Mouse (Mus musculus) embryonic facial prominence, embryonic 13.5 days (tissue): ENCODE data around the gene Slc43a3. TPM values are rescaled to one million over a fixed set of nuclear protein-coding genes. Genes with fewer than 3 reads are reported as not detected.
"Not testable (repeated sequence)": the region's sequence is repeated elsewhere in the genome, so short reads cannot be mapped to it uniquely, and the experiment has no call there.

Source experiments
- ATAC-seq: fragments of 200-750 bp; cut with Nextera tagmentation; 2 replicates; pipeline ENCODE4 v1.8.0; 2017; ENCODE audit warnings: low read depth; ENCODE audit not compliant: insufficient number of reproducible peaks, insufficient read depth, low FRiP score, low TSS enrichment
- H3K27ac ChIP-seq: fragments of 300-500 bp; sonication (generic); 2 replicates; pipeline ENCODE4 v1.5.1; 2015; ENCODE audit warnings: moderate library complexity, mild to moderate bottlenecking, inconsistent platforms
- H3K27me3 ChIP-seq: fragments of 300-500 bp; sonication (generic); 2 replicates; pipeline ENCODE4 v1.6.1; 2015; ENCODE audit warnings: mild to moderate bottlenecking, inconsistent platforms
- H3K36me3 ChIP-seq: fragments of 300-500 bp; sonication (generic); 2 replicates; pipeline ENCODE4 v1.6.1; 2015; ENCODE audit warnings: mild to moderate bottlenecking, inconsistent platforms
- H3K4me1 ChIP-seq: fragments of 300-500 bp; sonication (generic); 2 replicates; pipeline ENCODE4 v1.6.1; 2015; ENCODE audit warnings: inconsistent platforms
- H3K4me2 ChIP-seq: fragments of 300-500 bp; sonication (generic); 2 replicates; pipeline ENCODE4 v1.6.1; 2015; ENCODE audit warnings: moderate library complexity, mild to moderate bottlenecking, inconsistent platforms
- H3K4me3 ChIP-seq: fragments of 300-500 bp; sonication (generic); 2 replicates; pipeline ENCODE4 v1.5.1; 2015; ENCODE audit warnings: mild to moderate bottlenecking, inconsistent platforms
- H3K9ac ChIP-seq: fragments of 300-500 bp; sonication (generic); 2 replicates; pipeline ENCODE4 v1.6.1; 2015; ENCODE audit warnings: mild to moderate bottlenecking, inconsistent platforms
- H3K9me3 ChIP-seq: fragments of 300-500 bp; sonication (generic); 2 replicates; pipeline ENCODE4 v1.6.1; 2016; ENCODE audit warnings: inconsistent platforms
- WGBS: fragments of 180-500 bp; shearing (Covaris S2); methylation state at CpG from one replicate; pipeline ENCODE4 v1.1.7; 2015; ENCODE audit warnings: mixed read lengths; 5-methylcytosine and 5-hydroxymethylcytosine counted together
- polyA plus RNA-seq: library from polyadenylated mRNA; unstranded; fragments of >200 nt; fragmentation: Nextera tagmentation; extraction: Ambion mirVana; gene quantifications from 2 replicates; pipeline ENCODE4 v1.2.1, GENCODE M21; 2015

Gene Slc43a3
- polyA plus RNA-seq = 32.7 and 33.0 TPM in 2 replicates

DNA sequence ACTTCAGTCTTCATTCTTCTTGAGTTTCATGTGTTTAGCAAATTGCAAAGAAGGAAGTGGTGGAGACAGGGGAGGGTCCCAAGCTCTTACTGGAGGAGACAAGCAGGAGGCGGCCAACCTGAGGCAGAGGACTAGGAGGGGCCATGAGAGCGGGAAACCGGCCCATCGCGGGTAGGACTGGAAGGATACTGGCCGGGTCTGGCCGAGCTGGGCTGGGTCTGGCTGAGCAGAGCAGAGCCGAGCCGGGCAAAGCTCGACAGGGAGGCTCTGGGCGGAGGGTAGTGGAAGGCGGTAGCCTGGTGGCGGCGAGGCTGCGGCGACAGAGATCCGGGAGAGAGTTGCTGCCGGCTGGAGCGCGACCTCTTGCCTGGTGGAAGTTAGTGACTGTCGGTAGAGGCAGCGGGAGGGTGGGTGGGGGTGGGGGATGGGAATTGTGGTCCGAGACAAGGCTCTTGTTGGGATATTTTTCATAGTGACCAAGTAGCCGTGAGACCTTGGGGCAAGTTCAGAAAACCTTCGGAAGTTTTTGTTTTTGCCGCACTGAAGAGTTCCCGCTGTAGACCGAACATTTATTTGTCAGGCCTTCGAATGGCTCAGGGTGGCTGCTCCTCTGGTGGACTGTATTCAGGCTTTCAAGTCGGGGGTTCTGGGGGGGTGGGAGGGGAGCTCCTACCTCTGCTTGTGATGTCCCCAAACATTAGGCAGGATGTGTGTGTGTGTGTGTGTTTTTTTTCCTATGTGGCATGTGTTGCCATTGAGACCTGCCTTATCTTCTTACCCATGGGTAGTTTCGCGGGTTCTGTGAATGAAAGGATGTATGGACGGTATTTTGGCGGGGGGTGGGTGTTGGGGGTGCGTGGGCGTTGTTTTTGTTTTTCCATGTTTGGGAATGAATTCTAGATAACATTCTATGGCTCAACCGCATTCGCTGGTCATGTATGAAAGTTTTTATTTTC, at the start of gene Slc43a3:
Gene Slc43a3, plus strand, starts transcription at position 106 of the 956 bp plus-strand sequence.
- H3K4me3 ChIP-seq = peak within 1 kb of the TSS; percentile 54
- no peaks in the 10 kb centered on the region for H3K27me3 ChIP-seq
- 17% methylated on average over 38 of the region's 38 CpGs for WGBS
- peak within 1 kb of the TSS; percentile 60; the same call in 1 of the 2 replicates for H3K27ac ChIP-seq
- H3K9ac ChIP-seq = peak within 1 kb of the TSS; percentile 77
- ATAC-seq = peak; percentile 88
- peak within 1 kb of the TSS; percentile 65 for H3K4me2 ChIP-seq
- peaks cover 5% of the 10 kb centered on the region; the same call in 1 of the 2 replicates for H3K36me3 ChIP-seq
- H3K4me1 ChIP-seq = peaks cover 23% of the 10 kb centered on the region
- H3K9me3 ChIP-seq = no peaks in the 10 kb centered on the region

DNA sequence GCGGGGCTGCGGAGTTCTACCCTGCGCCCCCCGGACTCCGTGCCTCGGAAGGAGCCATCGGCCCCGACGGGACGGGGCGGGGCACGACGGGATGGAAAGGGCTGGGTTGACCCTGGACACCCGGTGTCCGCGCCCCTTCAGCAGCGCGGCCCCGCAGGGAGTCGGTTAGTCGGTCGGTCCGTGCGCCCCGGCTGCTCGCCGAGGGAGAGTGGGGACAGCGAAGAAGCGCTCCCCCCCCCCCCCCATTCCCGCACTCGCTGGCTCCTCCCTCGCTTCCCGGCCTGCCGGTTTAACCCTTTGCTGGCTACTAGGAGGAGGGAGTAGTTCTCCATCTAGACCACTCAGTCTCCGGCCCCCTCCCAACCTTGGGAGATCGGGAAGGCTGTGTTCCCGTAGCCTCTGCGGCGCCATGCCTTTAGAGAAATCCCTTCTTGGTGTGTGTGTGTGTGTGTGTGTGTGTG, 49.5 kb upstream of the Slc43a3 start:
- H3K36me3 ChIP-seq = no peaks in the 10 kb centered on the region
- H3K9me3 ChIP-seq = no peaks in the 10 kb centered on the region
- peak overlapping the region; percentile 66 for H3K4me3 ChIP-seq
- 0 out of 2 replicates have a peak, but pooled peaks have one; percentile 29 for ATAC-seq
- under 1% methylated on average over 23 of the region's 39 CpGs for WGBS
- H3K27ac ChIP-seq = no peak overlapping the region
- H3K4me2 ChIP-seq = peak overlapping the region; percentile 82
- peak overlapping the region; percentile 65 for H3K9ac ChIP-seq
- H3K4me1 ChIP-seq = peaks cover 50% of the 10 kb centered on the region
- H3K27me3 ChIP-seq = peaks cover 96% of the 10 kb centered on the region

DNA sequence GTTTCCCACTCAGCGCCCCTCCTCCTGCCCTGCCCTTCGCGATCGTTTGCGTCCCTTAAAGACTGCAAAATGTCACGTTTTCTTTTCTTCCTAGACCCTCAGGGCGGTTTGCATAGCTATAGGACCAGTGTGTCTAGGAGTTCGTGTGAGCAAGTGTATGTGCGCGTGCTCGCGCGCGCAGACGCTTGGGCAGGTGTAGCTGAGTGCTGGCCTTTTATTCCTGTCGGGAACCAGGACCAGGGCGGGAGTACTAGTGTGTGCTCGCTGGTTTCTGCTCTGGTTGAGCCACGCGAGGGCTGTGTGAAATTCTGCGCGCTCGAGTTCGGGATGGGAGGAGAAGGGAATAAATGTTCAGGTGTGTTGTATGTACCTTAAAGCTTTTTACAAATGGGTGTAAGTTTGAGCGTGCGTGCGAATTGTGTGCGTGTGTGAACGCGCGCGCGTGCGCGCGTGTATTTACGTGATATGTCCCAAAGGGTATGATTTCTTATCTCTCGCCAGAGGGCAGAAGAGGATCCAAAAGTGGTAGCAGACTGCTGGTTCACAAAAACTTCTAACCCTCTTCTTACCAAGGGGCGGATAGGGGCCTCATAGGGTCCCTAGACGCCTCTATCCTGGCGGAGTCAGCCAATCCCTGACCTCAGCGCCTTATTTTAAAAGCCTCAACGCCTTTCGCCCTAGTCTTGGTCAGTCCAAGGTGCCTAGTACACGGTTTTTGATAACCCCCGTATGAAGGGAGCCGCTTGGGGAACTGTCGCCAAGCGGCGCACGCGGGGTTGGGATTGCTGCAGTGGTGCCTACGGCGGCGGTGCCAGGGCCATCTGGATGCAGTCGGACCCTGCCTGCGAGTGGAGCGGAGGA, 48.7 kb upstream of the Slc43a3 start:
- Histone ChIP-seq H3K9me3 (no peaks in the 10 kb centered on the region), H3K4me3 (peak overlapping the region; percentile 66), H3K4me1 (peaks cover 47% of the 10 kb centered on the region), H3K4me2 (peak overlapping the region; percentile 82), H3K36me3 (no peaks in the 10 kb centered on the region), H3K27me3 (peaks cover 88% of the 10 kb centered on the region), H3K27ac (no peak overlapping the region), H3K9ac (0 out of 2 replicates have a peak overlapping the region, but pooled peaks have one; percentile 12)
- ATAC-seq = 0 out of 2 replicates have a peak, but pooled peaks have one; percentile 12
- under 1% methylated on average over 58 of the region's 58 CpGs for WGBS

DNA sequence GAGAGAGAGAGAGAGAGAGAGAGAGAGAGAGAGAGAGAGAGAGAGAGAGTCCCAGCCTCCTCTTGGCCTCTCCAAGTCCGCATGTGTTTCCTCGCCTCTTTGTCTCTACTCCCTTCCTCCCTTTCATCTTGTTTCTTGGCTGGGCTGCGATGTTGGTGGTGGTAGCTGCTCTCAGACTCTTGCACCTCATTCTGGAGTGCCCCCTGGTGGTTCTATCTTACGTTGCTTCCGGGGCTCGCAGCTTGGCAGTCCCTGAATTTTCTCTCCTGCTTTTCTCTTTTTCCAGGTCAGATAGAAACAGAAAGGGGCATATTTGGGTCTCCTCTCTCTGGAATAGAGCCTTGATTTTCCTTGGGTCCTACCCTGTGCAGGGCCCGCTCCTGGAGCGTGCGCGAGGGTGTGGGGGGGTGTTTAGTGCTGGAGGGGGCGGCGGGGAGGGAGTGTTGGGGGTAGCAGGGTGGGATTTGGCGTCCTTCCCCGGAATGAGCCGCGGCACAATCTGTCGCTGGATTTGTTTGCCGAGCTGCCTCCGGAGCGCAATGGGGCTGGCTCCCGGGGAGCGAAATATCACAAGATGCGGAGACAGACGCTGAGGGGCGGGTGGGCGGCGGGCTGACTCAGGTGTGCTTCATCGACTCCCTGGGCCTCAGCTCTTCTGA, 47.6 kb upstream of the Slc43a3 start:
- no peak for ATAC-seq
- no peak overlapping the region for H3K27ac ChIP-seq
- H3K4me2 ChIP-seq = peak overlapping the region; percentile 82
- H3K4me3 ChIP-seq = peak overlapping the region; percentile 23
- peaks cover 36% of the 10 kb centered on the region for H3K4me1 ChIP-seq
- 1% methylated on average over 28 of the region's 28 CpGs for WGBS
- 0 out of 2 replicates have a peak overlapping the region, but pooled peaks have one; percentile 16 for H3K9ac ChIP-seq
- peaks cover 80% of the 10 kb centered on the region for H3K27me3 ChIP-seq
- no peaks in the 10 kb centered on the region for H3K36me3 ChIP-seq
- no peaks in the 10 kb centered on the region for H3K9me3 ChIP-seq

DNA sequence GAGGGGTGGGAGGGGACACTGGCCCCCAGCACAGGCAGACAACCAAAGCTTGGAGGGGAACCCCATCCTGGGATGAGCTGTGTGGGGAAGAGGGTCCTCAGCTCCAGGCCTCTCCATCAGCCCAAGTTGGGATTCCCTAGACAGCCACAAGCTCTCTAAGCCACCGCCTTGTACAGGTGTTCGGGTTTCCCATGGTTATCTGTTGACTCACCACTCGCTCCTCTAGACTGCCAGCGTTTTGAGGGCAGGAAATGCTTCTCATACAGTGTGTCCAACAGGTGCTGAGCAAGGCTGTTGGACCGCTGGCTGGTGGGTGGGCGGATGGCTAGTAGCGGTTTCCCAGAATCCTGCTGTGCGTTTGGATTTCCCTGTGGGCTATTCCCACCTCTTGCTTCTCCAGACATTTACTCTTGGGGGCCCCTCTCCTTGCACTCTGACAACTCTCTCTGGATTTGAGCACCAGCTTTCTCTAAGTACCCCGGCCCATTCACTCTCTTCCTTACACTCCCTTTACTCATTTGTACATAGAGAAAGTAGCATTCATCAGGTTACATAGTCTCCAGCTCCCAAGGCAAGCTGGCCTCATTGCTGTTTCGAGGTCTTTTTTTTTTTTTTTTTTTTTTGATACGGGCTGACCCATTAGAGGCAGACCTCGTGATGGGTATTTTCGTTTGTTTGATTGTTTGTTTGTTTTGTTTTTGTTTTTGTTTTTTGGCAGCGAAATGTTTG, 46.9 kb upstream of the Slc43a3 start:
- Histone ChIP-seq H3K4me3 (peak overlapping the region; percentile 23), H3K4me1 (peaks cover 35% of the 10 kb centered on the region), H3K4me2 (peak overlapping the region; percentile 82), H3K9me3 (no peaks in the 10 kb centered on the region), H3K36me3 (no peaks in the 10 kb centered on the region), H3K9ac (0 out of 2 replicates have a peak overlapping the region, but pooled peaks have one; percentile 16), H3K27ac (no peak overlapping the region), H3K27me3 (peaks cover 73% of the 10 kb centered on the region)
- 13% methylated on average over 14 of the region's 14 CpGs for WGBS
- ATAC-seq = no peak

DNA sequence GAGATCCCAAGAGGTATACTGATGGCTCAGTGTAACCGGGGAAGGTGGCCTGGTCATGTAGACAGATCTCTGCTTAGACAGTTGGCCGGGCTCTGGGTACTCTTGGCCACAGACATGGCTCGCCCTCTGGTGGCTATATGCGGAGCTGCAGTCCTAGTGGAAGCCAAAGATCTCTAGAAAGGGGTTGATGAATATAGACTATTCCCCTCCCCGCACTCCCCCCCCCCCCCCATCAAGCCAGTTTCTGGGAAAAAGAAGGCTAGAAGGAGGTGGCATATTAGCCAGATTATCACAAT, 46.4 kb upstream of the Slc43a3 start:
- Histone ChIP-seq H3K4me3 (no peak overlapping the region), H3K4me1 (peaks cover 35% of the 10 kb centered on the region), H3K9me3 (no peaks in the 10 kb centered on the region), H3K36me3 (no peaks in the 10 kb centered on the region), H3K27ac (no peak overlapping the region), H3K9ac (no peak overlapping the region), H3K4me2 (0 out of 2 replicates have a peak overlapping the region, but pooled peaks have one; percentile 82), H3K27me3 (peaks cover 68% of the 10 kb centered on the region)
- no peak for ATAC-seq
- WGBS = 4% methylated on average over 5 of the region's 5 CpGs

DNA sequence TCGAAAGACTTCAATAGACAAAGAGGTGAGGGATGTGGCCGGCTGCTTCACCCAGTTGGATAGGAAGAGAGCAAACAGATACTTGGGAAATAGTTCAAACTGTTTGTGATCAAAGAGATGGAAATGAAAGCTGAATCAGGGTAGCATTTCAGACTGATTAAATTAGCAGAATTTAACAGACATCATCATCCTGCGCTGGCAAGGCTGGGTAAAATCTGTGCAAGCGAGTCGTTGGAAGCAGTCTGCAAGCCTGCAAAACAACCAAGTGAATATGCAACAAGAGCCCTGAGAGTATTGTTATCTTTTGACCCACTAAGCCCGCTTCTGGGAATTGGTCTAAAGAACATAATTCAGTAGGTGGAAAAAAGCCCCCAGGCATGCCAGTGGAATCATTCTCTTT, 43.0 kb upstream of the Slc43a3 start:
- no peak overlapping the region for H3K4me3 ChIP-seq
- H3K9ac ChIP-seq = no peak overlapping the region

DNA sequence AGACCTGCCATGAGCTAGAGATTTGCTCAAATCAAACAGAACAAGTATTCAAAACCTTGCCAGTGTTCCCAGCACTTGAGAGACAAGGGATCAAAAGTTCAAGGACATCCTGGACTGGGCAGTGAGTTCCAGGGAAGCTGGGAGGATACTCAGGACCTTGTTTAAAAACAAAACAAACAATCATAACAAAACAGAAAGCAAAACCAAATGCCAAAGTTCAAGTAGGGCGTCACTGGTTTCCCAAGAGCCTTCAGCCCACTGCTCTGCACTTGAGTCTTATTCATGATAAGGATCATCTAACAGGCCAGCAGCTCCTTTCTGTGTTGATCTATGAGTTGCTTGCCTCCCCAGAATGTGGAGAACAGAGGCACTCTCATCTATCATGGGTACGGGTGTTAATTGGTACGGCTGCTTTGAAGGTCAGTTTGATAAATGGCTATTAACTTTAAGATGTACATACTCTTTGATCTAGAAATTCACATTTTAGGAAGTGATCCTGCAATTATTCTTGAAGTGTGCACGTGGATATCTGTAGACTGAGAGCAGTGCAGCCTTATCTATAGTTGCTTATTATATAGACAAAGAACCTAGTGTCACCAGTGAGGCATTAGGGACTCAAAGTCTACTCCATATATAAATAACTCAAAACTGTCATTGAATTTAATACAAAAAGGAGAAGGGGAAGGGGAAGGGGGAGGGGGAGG, 40.7 kb upstream of the Slc43a3 start:
- 67% methylated on average over 4 of the region's 4 CpGs for WGBS
- Histone ChIP-seq H3K9me3 (no peaks in the 10 kb centered on the region), H3K4me1 (no peaks in the 10 kb centered on the region), H3K27me3 (peaks cover 14% of the 10 kb centered on the region), H3K4me2 (no peak overlapping the region), H3K9ac (no peak overlapping the region), H3K36me3 (no peaks in the 10 kb centered on the region), H3K4me3 (no peak overlapping the region), H3K27ac (no peak overlapping the region)
- no peak for ATAC-seq

More for the DNA sequence above, 43.0 kb upstream of the Slc43a3 start:
- no peak for ATAC-seq
- WGBS = 23% methylated on average over 6 of the region's 6 CpGs
- Histone ChIP-seq H3K4me1 (peaks cover 8% of the 10 kb centered on the region), H3K27me3 (peaks cover 34% of the 10 kb centered on the region), H3K4me2 (no peak overlapping the region), H3K27ac (no peak overlapping the region), H3K9me3 (no peaks in the 10 kb centered on the region), H3K36me3 (no peaks in the 10 kb centered on the region)

DNA sequence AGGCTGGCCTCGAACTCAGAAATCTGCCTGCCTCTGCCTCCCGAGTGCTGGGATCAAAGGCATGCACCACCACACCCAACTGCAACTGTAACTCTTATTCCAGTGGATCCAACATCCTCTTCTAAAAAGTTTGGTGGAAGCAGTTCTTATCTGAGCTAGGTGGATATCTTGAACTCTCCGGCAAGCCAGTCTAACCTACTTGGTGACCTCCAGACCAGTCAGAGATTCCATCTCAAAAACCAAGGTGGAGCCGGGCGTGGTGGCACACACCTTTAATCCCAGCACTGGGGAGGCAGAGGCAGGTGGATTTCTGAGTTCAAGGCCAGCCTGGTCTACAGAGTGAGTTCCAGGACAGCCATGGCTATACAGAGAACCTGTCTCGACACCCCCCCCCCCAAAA, 39.7 kb upstream of the Slc43a3 start:
- not testable (repeated sequence) for ATAC-seq, H3K27me3 ChIP-seq, H3K36me3 ChIP-seq, H3K27ac ChIP-seq, H3K4me3 ChIP-seq, H3K4me2 ChIP-seq, H3K4me1 ChIP-seq, H3K9ac ChIP-seq, H3K9me3 ChIP-seq
- WGBS = 87% methylated on average over 6 of the region's 6 CpGs

DNA sequence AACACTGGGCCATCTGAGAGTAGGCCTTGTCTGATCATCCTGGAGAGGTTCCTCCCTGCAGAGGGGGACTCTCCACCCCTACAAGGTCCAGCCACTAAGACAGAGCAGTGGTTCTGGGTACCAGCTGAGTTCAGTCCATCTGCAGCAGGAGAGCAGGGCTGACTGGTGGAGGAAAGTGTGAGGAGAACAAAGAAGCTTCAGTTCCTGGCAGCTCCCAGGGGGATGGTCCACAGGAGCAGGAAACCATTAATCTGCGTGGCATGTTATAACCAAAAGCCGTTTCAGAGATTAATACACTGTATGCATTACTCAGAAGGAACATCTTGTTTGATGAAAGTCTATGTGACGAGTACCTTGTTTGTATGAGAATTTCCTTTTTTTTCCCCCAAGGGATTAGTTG, 23.7 kb upstream of the Slc43a3 start:
- Histone ChIP-seq H3K9ac (no peak overlapping the region), H3K9me3 (no peaks in the 10 kb centered on the region), H3K36me3 (no peaks in the 10 kb centered on the region), H3K4me2 (no peak overlapping the region), H3K27ac (no peak overlapping the region), H3K27me3 (no peaks in the 10 kb centered on the region), H3K4me3 (no peak overlapping the region), H3K4me1 (no peaks in the 10 kb centered on the region)
- no peak for ATAC-seq
- WGBS = 32% methylated on average over 3 of the region's 3 CpGs
